Mouse (Mus musculus): ENCODE results near the gene Clpsl2.

- no peak for TF ChIP-seq CTCF (IDR thresholded peaks at IDR 0.05; ENCODE audit: extremely low read depth, insufficient read depth, low read length)
- no peak for TF ChIP-seq POLR2A (IDR thresholded peaks at IDR 0.05; ENCODE audit: extremely low read depth, insufficient read depth, low read length)
These were observed 37.3 kb upstream of the Clpsl2 start for GRCm38 (mm10) chr17:28511616-28512541.
